Mouse (Mus musculus) lung, postnatal 4 days (tissue): ENCODE measurements around the gene Abhd6.
"Not testable (repeated sequence)": the region's sequence is repeated elsewhere in the genome, so short reads cannot be mapped to it uniquely, and the experiment has no call there.

Source experiments
- DNase-seq, 2 experiments: peaks; one replicate each; pipeline ENCODE4 v3.0.0; 2021

Abhd6 gene

GRCm38 (mm10) chr14:7999435-7999834, 3.3 kb upstream of the Abhd6 start:
- no peak for DNase-seq

DNA sequence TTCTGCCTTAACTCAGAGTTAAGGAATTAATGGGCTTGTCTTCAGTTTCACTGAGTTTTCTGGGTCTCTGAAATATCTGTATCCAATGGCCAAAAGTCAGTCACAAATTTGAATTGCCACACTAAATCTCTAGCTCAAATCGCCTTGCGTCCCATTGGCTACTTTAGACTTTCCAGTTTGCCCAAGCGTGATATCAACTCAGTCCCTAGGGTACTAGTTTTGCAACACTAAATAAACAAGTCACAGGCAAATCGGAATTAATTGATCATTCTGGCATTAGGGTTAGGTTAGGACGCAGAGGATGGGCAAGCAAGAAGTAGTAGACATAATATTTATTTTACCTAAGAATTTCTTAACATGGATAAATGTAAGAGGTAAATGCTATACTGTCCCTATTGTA, 2.5 kb upstream of the Abhd6 start:
- no peak for DNase-seq

GRCm38 (mm10) chr14:8000831-8001685, 1.6 kb upstream of the Abhd6 start:
- DNase-seq = peak in 1 of 2 experiments; percentile 11

DNA sequence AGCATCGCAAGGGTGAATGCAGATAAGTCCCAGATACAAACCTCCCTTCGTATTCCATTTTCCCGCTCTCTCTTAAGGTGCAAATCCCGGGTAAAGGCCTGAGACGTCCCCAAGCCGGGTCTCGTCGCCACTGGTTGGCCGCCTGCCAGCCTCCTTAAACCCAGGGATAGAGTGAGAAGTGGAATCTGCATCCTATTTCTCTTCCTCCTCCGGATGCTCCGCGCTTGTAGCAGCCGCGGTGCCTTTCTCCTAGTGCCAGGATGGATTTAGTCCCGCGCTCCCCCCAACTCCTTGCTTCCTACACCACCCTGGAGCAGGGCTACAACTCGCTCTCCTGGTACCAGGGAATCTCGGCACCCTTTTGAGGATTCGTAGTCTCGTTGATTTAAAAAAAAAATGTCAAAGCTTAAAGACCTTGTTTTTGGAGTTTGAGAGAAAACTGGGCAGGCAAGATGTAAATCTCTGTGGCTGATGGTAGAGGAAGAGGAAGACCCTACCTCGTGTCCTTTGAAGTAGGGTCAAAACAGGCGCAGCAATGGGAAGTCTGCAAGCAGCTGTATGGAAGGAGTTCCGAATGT, 480 bp downstream of the Abhd6 start:
- DNase-seq = peak; percentile 46

GRCm38 (mm10) chr14:8003727-8004670, 1.3 kb downstream of the Abhd6 start:
- DNase-seq = no peak

- not testable (repeated sequence) for DNase-seq
Measured at GRCm38 (mm10) chr14:8006061-8006460, 3.4 kb downstream of the Abhd6 start.

DNA sequence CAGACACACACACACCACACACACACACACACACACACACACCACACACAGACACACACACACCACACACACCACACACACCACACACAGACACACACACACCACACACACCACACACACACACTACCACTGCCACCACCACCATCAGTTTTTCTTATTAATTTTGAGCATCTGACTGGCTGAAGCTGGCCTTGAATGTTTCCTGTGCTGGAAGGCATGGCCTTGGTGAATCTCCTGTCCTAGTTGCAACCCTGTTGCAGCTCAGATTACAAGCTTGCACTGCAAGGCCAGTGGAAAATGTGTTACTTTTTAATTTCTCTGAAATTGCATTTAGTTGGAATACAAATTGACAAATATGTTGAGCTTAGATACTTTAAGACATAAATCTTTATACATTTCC, 4.4 kb downstream of the Abhd6 start:
- no peak for DNase-seq

- no peak for DNase-seq
Measured at GRCm38 (mm10) chr14:8007486-8007885, 4.8 kb downstream of the Abhd6 start.

DNA sequence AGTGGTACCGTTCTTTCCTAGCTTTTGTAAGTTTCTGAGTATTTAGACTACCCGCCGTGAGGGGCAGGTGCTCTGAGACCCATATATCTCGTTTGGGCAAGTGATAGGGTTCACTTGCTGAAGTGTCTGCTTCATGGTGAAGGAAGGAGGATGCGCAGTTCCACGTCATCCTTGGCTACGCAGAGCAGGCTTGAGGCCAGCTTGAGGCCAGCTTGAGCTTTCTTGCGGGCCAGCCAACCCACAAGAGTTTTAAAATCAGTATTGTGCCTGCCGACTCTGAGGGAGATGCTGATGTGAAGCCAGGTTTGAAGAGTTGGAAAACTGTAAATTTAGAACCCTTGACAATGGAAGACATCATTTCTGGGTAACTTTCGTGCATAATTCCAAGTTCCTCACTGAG, 5.2 kb downstream of the Abhd6 start:
- DNase-seq = no peak

- DNase-seq = no peak
Measured at GRCm38 (mm10) chr14:8011297-8011696, 8.6 kb downstream of the Abhd6 start.

DNA sequence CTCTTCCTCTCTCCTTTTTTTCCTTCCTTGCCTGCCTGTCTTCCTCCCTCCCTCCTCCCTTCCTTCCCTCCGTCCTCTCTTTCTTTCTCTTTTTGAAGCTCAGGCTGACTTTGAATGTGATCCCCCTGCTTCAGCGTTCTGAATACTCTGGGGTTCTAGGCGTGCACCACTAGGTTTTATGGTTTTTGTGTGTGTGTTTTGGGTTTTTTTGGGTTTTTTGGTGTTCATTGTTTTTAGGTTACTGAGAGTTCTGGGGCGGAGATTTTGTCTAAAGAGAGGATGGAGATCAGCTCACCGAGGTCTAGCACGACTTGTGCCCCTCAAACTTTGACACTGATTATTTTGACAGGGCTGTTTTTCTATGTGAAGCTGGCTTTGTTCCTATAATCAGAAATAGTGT, 9.2 kb downstream of the Abhd6 start:
- no peak for DNase-seq

DNA sequence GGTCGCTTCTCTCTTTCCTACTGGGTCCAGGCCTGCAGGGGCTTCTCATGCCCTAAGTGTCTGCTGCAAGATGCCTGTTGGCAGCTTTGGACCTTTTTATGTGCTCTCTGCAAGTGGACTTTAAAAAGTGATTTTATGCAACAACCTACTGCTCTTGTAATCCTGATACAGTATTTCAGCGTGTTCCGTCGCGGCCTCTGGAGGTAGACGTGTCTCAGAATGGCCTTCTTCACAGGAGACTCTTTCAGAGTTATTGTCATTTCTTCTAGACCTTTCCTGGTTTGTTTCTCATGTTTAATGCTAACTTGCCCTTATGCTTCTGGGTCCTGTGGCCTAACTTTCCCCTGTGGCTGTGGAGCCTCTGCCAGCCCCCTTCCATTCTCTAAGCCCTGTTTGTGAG, 13.1 kb downstream of the Abhd6 start:
- DNase-seq = no peak

DNA sequence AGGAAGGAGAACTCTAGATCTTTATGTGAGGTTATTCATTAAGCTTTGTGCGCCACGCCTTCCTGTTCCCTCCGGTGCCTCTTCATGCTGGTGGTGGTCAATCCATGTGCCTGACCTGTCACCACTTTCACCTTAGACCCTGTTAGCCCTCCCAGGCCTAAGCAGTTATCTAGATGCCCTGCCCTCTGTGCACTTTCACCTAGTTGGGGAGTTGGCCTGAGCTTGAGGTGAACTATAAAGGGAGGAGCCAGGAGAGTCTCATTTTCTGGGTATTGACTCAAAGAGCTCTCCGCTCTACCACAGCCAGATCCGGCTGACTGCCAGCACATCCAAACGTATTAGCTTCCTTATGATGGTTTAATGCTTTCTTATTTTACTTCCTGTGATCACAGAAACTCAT, 13.6 kb downstream of the Abhd6 start:
- no peak for DNase-seq

DNA sequence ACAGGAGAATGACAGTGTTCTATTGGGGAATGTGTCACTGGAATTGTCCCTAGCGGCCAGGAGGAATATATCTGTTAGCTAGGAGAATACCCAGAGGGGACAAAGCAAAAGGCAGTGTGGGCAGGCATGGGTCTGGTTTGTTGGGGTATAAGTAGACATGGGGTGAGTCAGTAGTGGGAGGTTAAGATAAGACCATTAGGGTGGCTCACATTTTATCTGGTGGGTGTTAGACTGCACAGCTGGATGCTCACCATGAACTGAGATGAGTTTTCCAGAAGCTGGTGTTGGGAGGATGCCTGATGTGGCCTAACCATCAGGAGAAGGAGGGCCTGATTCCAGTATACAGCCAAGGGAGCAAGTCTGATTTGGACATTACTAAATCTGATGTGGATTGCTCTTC, 14.2 kb downstream of the Abhd6 start:
- DNase-seq = no peak

- DNase-seq = no peak
Measured at GRCm38 (mm10) chr14:8020011-8020410, 17.3 kb downstream of the Abhd6 start.

DNA sequence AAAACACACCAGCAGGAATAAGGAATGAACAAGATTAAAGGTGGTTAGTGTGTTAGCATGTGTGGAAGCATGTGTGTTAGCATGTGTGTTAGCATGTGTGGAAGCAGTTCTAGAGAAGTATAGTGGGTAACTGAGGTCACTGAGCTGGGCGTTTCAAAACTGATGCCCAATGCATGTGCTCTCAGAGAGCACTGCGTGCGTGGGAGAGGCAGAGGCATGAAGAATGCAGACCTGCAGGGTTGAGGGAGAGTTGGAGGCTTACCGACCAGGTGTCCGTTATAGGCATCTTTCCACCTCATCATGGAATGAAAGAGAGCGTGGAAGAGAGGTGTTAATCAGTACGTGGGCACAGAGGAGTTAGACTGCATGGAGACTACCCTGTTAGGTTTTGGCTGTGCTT, 17.8 kb downstream of the Abhd6 start:
- no peak for DNase-seq

- DNase-seq = no peak
Measured at GRCm38 (mm10) chr14:8024469-8024868, 21.8 kb downstream of the Abhd6 start.

GRCm38 (mm10) chr14:8024936-8025335, 22.2 kb downstream of the Abhd6 start:
- DNase-seq = no peak

DNA sequence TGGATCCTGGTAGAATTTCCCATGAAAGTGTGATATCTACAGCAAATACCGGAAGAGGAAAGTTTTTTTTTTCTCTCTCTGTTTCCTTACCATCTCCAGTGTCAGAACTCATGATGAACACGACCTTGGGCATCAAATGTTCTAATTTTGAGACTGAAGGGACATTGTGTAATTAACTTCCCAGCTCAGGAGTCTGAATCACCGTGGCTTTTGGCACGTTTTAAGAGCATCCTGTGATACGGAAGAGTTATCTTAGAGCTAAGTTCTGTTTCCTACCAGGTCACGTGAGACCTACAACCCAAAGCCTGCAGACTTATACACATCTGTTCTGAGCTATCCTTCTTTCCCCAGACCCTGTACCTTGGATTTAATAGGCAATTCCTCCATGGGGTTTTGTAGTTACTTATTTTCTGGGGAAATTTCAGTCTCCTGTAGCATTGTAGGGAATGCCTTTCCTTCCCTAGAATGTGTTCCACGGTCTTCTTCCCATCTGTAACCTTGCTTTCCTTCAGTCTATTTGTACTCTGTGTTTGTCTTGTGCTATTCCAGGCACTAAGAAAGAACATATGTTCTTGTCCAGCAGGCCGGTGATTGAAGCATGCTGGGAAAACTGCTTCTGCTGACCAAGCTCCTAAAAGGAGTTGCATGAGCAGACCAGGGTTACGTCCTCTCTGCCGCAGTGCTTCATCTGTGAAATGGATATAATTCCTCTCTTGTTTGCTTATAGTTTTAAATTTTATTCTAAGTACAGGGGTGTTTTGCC, 24.2 kb downstream of the Abhd6 start:
- DNase-seq = no peak

DNA sequence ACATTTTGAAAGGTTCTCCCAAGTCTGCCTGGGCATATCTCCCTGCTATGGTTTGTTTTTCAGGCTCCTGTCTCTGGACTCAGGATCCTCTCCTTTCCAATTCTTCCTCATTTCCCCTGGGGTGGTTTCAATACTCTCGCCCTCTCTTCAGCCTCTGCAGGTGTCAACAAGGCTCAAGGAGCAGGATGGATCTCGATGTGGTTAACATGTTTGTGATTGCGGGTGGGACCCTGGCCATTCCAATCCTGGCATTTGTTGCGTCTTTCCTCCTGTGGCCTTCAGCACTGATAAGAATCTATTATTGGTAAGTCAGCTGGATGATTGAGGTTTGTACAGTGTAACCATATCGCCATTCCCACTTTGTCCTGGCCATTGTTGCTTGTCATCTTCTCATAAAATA, 25.4 kb downstream of the Abhd6 start:
- DNase-seq = no peak

GRCm38 (mm10) chr14:8029752-8030151, 27.1 kb downstream of the Abhd6 start:
- no peak for DNase-seq

GRCm38 (mm10) chr14:8030535-8030934, 27.8 kb downstream of the Abhd6 start:
- no peak for DNase-seq
